Mouse (Mus musculus) brain, embryonic 14.5 days (tissue): ENCODE results near the gene Pnmal2. TPM values are rescaled to one million over a fixed set of nuclear protein-coding genes. Genes with fewer than 3 reads are reported as not detected.

ENCODE experiments used
- DNase-seq: peaks from one replicate; pipeline ENCODE4 v3.0.0-alpha.2; 2011; ENCODE audit warnings: low read depth
- CTCF ChIP-seq: fragments of 200-500 bp; IDR thresholded peaks from 2 replicates; pipeline ENCODE4 v1.5.1; 2012; ENCODE audit warnings: inconsistent platforms, mild to moderate bottlenecking, moderate library complexity, borderline replicate concordance; ENCODE audit not compliant: insufficient read depth, insufficient read length; ENCODE audit errors: extremely low read depth
- POLR2A ChIP-seq: fragments of 200-500 bp; IDR thresholded peaks from 2 replicates; pipeline ENCODE4 v1.6.1; 2012; ENCODE audit warnings: mild to moderate bottlenecking, inconsistent platforms, borderline replicate concordance; ENCODE audit not compliant: poor library complexity, insufficient read depth, insufficient read length, severe bottlenecking; ENCODE audit errors: extremely low read depth
- polyA plus RNA-seq: library from polyadenylated mRNA; depleted of rRNA; stranded (reverse); fragments of >200 nt; gene quantifications from 2 replicates; pipeline ENCODE4 v1.2.3, GENCODE M21; 2012

Gene Pnmal2
- polyA plus RNA-seq, 1 experiment: 96.9 TPM

- peak; percentile 95 for DNase-seq
- TF ChIP-seq CTCF (peak; percentile 84; the same call in 1 of the 2 replicates), POLR2A (no peak)
These were observed 12.4 kb upstream of the Pnmal2 start for GRCm38 (mm10) chr7:16931968-16932627.

GRCm38 (mm10) chr7:16932704-16933577, 11.5 kb upstream of the Pnmal2 start:
- TF ChIP-seq POLR2A (no peak), CTCF (peak; percentile 74; the same call in 1 of the 2 replicates)
- DNase-seq: peak; percentile 92

DNA sequence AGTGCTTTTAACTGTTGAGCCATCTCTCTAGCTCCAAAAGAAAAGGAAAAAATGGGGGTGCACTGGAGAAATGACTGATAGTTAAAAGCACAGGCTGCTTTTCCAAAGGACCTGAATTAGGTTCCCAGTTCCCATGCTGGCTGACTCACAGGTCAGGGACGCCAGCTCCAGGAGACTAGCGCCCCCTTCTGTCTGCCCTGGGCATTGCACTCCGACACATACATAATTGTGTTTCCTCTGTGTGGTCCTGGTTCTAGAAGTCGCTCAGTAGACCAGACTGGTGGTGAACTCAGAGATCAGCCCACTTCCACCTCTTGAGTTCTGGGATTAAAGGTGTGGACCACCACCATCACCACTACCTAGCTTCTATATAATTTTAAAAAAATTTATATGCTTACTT, 7.2 kb upstream of the Pnmal2 start:
- DNase-seq: no peak
- TF ChIP-seq POLR2A: no peak
- peak; percentile 58 for TF ChIP-seq CTCF

DNA sequence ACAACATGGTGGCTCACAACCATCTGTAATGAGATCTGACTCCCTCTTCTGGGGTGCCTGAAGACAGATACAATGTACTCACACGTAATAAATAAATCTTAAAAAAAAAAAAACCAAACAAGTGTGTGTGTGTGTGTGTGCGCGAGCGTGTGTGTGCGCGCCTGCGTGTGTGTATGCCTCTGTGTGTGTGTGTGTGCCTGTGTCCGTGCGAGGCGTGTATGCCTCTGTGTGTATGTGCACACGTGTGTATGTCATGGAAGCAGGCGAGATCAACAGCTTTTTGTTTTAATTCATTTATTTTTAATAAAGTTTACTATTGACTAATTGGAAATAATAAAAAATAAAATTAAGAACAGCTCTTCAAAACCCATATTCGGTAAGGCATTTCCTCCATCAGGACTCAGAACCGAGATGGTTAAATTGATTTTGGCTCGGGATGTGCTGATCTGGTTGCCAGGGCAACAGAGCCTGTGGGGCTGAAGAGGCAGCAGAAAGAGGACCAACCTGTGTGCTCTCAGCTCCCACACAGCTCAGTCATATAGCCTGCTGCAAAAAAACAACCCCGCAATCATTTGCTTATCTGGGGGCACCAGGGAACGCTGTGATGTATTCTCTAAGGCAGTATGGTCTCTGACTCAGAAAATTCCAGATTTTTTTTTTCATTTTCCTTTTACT, 6.2 kb upstream of the Pnmal2 start:
- DNase-seq: peak; percentile 96
- TF ChIP-seq CTCF (no peak), POLR2A (no peak)

GRCm38 (mm10) chr7:16940292-16940691, 4.2 kb upstream of the Pnmal2 start:
- TF ChIP-seq CTCF (no peak), POLR2A (no peak)
- DNase-seq: peak; percentile 73

GRCm38 (mm10) chr7:16942861-16943260, 1.6 kb upstream of the Pnmal2 start:
- peak; percentile 84 for DNase-seq
- TF ChIP-seq POLR2A: no peak
- TF ChIP-seq CTCF: no peak

GRCm38 (mm10) chr7:16944808-16945315, 380 bp downstream of the Pnmal2 start:
- no peak for DNase-seq
- TF ChIP-seq CTCF (no peak), POLR2A (no peak)

DNA sequence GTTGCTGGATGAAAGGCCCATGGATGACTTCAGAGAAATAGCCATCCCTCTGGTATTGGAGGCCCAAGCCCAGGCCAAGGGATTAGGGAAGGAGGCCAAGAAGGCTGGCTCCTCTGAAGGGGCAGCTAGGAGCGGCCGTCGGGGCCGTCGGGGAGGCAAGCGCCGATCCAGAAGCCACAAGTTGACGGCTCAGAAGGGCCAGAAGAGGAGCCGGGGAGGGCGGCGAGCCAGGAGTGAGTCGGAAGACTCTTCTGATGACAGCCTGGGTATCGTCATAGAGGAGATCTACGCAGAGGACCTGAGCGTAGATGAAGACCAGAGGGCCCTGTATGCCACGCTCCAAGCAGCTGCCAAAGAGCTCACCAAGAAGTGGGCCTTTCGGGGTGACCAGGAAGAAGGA, 937 bp downstream of the Pnmal2 start:
- TF ChIP-seq POLR2A (no peak), CTCF (no peak)
- DNase-seq: no peak

GRCm38 (mm10) chr7:16946441-16947348, 2.2 kb downstream of the Pnmal2 start:
- peak; percentile 55 for DNase-seq
- TF ChIP-seq CTCF: no peak
- no peak for TF ChIP-seq POLR2A

GRCm38 (mm10) chr7:16947349-16947895, 2.9 kb downstream of the Pnmal2 start:
- DNase-seq: no peak

DNA sequence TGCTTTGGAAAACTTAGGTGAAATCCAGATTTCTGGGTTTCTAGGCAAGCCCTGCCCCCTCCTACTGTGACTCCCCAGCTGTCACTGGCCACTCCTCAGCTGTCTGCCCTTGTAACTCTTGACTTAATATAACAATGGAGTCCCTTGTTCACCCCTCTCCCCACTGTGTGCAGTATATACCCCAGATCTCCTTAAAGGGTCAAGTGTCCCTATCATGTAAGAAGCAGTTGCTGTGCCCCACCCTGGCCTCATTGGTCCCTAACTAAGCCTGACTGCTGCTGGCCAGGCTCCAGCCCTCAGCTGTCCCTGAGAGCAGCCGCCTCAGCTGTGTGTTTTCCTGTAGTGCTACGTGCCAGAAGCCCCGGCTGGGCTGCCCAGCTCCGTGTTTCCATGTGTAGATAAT, 3.5 kb downstream of the Pnmal2 start:
- TF ChIP-seq POLR2A (no peak), CTCF (no peak)
- peak; percentile 82 for DNase-seq

More at GRCm38 (mm10) chr7:16947349-16947895, 2.9 kb downstream of the Pnmal2 start:
- no peak for TF ChIP-seq POLR2A
- no peak for TF ChIP-seq CTCF
